Mouse (Mus musculus) embryo, embryonic 11 days (tissue): ENCODE results near the gene Pard6b.
"Not testable (repeated sequence)": the region's sequence is repeated elsewhere in the genome, so short reads cannot be mapped to it uniquely, and the experiment has no call there.

ENCODE experiments used
- DNase-seq: peaks from one replicate; pipeline ENCODE4 v3.0.0-alpha.2; 2015

Gene Pard6b

DNA sequence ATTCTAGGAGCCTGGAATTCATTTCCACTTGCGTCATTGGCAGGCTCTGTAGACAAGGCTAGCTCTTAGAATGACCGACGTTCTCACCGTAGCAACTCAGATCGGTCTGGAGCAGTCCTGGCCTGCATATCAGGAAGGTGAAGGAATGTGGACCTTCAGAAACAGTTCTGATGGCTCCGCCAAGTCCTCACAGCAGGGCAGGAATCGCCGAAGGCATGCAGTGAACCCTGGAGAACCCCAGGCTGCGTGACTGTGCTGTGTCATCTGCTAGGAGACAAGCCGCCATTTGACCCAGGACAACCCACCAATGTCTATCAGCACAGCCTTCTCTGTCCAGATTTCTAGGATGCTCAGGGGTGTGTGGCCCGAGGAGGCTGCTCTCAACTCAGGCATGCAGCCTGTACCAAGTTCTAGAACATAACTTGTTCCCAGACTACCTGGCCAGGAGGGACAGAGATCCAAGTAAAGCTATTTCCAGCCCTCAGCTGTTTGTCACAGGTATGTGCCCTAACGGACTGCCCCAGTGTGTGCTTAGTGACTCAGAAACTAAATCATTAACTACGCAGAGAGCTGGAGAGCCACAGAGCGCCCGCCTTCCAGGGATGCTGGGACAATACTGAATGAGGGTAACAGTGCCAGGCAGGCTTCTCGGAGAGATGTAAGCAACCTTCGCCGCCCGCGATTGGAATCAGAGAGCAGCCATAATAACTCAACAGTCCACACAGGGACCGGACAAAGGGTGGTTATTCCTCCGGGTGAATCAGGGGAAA, 23.8 kb downstream of the Pard6b start:
- DNase-seq: no peak

DNA sequence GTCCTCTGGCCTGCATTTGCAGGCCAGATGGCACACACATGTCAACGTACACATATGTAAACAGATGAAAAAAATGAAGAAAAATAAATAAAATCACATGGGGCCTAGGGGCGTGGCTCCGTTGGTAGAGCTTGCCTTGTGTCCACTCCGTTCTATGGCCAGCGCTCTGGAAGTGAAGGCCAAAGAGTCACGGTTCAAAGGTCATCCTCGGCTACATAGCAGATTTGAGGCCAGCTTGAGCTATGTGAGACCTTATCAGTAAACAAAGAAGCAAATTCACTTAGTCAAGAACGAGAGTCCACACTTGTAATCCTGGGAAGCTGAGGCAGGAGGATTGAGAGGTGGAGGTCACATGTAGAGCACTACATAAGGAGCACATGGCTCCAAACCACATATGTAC, 24.5 kb downstream of the Pard6b start:
- DNase-seq: no peak

DNA sequence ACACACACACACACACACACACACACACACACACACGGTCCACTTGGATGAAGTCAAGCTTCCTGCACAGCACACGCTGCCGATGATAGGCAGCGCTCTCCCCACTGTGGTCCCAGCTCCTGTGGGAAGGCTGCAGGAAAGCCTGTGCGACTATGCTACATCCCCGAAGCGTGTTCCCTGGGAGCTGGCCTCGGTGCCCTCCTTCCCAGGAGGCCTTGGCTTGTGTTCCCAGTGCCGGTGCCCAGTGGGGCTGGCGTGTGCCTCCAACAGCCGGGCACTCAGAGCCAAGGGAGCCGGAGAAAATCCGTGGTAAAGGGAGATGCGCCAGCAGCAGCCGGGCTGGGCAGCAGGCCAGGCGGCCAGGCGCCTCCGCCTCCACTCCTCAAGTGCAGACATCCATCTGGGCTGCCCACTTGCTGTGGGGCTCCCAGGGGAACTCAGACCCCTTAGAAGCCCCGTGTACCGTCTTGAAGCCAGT, 25.9 kb downstream of the Pard6b start:
- DNase-seq: no peak

DNA sequence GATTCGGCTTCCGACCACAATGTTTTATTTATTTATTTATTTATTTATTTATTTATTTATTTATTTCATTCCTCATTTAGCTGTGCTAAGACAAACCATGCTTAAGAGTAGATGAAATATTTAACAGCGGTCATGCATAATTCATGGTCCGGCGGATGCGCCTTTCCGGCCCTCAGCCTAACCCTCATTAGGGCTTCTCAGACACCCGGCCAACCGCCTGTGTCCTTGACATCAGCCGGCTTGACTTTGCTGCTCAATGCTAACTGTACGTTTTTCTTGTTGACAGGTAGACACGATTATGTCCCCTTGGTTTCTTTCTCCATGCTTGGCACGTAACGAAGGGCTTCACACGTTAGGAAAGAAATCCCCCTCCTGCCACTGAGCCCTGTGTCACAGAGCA, 26.6 kb downstream of the Pard6b start:
- no peak for DNase-seq

DNA sequence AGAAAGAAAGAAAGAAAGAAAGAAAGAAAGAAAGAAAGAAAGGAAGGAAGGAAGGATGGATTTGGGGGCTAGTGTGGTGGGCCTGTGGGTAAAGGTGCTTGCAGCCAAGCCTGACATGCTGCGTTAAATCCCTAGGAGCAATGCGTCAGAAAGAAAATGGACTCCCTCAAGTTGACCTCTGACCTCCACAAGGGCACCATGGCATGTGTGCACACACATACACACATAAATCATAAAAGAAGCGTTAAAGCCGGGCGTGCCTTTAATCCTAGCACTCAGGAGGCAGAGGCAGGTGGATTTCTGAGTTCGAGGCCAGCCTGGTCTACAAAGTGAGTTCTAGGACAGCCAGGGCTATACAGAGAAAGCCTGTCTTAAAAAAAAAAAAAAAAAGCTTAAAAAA, 27.1 kb downstream of the Pard6b start:
- DNase-seq: not testable (repeated sequence)

DNA sequence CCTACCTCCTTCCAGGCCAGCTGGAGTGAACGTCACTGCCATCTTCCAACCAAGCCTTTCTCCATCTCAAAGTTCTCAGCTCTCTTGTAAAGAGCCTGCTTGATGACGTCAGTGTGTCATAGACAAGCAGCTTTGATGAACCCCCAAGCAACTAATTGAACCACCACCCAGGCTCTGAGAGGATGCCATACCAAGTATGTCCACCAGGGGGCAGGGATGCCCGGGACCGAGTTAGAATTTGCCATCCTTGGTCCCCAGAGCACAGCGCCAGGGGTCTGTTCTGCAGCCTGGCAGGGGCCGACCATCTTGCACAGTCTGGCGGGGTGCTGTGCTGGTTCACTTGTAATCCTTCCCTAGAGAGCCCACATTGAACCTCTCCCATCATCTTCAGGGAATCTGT, 31.1 kb downstream of the Pard6b start:
- DNase-seq: peak; percentile 73

DNA sequence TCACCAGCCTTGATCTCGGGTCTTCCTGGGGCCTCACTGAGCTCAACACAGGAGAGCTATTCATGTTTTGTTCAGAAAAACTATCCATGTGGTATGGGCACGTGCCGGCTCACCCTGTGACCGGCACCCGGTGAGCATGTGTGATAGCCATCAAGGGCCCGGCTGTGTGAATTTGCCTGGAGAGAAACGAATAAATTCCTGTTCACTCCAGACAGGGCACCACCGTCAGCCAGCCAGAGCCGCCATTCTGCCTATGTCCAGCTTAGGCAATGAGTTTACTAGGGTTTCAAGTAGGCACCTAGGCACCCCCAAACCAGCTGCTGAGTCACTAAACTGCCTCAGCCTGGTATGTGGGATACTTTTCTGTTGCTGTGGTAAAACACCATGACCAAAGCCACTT, 32.5 kb downstream of the Pard6b start:
- no peak for DNase-seq

DNA sequence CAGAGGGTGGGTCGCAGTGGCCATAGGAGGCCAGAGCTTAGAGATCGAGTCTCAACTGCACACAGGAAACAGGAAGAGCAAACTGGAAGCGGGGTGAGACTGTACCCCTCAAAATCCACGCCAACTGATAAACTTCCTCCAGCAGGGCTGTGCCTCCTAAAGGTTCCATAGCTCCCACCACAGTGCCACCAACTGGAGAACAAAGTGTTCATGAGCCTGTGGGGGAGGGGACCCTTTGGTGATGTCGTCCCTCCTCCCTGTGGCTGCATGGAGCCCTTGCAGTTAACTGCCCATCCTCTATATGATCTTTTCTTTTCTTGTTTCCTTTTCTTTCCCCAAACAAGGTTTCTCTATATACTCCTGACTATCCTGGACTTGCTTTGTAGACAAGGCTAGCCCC, 32.9 kb downstream of the Pard6b start:
- peak; percentile 49 for DNase-seq

DNA sequence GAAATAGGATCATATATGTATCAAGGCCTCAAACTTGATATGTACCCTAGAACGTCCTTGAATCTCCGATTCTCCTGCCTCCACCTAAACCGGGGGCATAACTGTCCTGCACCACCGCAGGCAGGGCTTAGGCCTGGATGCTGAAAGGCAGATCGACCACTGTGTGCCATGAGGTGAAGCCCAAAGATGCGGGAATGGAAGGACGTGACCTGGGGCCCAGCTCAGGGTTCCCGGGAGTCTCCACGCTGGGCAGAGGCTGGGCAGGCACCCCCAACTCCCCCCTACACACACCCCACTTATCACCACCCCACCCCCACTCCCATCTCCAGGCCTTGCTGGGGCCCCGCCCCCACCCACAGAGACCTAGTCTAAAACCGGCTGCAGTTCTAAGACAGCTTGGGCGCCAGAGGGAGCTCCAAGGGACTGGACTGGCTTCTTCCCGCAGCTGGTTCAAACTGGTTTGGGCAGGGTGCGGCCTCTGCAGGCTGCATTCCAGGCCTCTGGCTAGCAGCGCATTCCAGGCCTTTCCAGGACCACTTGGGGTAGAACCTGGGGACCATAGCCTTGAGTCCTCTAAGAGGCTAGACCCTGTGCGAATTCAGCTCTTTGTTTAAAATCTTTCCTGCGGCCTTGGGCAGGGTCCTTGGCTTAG, 34.0 kb downstream of the Pard6b start:
- peak; percentile 95 for DNase-seq

DNA sequence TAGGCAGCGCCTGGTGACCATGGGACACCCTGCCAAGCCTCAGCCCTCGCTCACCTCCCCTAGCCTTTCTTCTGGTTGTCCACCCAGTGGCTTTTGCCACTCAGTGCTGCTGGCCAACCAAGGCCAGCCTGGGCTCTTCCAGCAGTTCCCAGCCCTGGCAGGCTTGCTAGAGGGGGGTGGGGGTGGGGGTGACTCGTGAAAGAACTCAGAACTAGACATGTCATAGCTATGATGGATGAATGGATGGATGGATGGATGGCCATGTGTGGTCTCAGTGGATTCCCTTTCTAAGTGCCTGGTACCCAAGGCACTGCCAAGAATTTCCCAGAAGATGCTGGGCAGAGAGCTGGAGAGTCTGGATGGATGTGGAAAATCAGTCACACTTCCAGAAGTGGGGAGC, 35.0 kb downstream of the Pard6b start:
- DNase-seq: no peak

DNA sequence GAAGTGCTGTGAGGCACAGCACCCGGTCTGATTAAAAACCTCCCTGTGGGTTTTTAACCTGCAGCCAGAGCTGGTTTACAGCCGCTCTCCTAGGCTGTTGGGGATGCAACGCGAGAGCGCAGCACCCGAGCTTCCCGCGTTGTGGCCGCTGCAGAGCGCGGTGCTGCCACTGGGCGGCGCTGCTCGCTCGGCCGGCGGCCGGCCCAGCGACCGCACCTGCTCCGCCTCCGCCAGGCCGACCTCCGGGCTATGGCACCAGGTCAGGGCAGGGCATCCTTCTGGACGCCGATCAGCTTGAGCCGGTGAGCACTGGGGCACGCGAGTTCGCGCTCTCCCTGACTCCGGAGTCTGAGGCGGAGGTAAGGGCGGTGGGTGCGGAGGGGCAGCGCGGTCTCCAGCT, 36.3 kb downstream of the Pard6b start:
- DNase-seq: peak; percentile 86

DNA sequence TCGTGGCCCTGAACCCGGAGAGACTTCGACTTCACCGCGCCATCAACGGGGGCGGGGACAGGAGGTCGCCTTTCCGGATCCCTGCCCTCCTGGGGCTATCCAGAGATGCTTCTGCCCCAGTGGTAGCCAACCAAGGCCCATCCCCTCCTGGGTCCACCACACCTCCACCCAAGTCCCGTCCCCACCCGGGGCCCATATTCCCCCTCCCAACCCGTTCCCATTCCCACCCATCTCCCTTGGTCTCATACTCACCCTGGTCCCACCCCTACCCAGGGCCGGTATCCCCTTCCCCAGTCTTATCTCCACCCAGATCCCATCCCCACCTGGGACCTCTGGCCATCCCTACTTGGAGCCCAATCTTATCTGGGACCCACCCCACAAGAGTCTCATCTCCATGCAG, 36.7 kb downstream of the Pard6b start:
- DNase-seq: no peak

DNA sequence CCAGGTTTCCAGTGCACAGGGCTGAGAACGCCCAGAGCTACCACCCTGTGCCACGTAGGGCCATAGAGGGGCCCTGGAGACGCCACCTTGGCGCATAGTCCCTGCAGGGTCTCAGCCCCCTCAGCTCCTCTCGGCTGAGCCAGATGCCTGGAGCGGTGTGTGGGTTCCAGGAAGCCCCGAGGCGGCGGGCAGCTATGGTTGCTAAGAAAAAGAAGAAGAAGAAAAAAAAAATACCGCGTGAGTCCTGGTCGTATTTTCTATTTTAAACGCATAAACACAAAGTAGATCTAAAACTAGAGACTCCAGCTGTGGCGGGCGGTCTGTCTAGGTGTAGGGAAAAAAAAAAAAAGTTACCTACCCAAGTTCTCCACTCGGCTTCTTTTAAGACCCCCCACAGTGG, 37.2 kb downstream of the Pard6b start:
- DNase-seq: no peak

DNA sequence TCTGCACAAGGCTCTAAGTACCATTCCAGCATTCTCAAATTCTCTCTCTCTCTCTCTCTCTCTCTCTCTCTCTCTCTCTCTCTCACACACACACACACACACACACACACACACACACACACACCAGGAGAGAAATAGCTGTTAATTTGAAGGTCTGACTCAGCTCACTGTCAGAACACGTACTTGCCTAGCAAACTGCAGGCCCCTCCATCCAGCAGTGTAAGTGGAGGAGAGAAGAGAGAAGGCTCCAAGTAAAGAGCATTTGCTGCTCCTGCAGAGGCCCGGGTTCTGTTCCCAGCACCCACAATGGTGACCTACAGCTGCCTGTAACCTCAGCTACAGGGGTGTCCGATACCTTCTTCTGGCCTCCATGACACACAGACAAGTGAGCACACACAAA, 37.7 kb downstream of the Pard6b start:
- no peak for DNase-seq

DNA sequence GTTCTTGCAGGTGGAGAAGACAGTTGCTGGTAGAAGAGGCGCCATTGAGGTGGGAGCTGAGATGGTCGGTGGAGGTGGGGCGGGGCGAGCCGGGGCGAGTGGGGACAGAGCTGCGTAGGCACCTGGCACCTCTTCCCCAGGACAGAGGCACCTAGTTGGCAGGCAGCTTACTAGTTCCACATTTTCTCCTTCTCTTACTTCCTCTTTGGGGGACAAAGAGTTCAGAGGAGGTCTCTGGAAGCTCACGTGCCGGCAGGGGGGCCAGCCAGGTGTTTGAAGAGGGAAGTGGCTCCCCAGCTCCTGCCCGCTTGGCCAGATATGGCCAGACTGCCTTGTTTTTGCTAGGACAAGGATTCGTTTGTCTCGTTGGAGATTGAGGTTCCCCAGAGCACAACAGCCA, 38.3 kb downstream of the Pard6b start:
- no peak for DNase-seq

DNA sequence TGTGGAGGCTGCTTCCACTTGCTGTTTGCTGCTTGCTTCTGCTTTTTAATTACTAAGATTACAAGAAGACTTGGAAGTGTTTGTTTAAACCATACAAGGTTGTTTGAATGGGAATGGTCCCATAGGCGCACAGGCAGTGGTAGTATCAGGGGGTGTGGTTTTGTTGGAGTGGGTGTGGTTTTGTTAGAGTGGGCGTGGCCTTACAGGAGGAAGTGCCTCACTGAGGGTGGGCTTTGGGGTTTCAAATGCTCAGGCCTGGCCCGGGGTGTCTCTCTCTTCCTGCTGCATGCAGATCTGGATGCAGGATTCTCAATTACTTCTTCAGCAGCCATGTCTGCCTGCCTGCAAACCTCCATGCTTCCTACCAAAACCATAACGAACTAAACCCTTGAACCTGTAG, 40.1 kb downstream of the Pard6b start:
- no peak for DNase-seq

DNA sequence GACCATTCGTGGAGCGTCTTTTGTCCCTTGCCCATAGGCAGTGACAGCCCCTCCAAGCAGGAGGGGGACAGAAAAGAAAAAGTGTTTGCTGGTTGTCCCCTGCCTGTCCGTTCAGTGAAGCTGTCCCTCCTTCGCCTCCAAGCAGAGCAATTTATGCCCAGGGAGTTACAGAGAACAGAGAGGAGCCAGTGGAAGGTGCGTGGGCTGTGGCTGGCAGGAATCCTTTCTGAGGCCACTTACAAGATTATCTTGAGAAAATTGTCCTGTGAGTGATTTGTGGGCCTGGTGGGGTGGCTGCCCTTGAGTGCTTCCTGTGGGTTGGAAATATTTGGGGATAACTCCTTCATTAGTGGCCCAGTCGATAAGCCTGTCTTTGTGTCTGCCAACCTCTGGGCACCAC, 42.8 kb downstream of the Pard6b start:
- no peak for DNase-seq

DNA sequence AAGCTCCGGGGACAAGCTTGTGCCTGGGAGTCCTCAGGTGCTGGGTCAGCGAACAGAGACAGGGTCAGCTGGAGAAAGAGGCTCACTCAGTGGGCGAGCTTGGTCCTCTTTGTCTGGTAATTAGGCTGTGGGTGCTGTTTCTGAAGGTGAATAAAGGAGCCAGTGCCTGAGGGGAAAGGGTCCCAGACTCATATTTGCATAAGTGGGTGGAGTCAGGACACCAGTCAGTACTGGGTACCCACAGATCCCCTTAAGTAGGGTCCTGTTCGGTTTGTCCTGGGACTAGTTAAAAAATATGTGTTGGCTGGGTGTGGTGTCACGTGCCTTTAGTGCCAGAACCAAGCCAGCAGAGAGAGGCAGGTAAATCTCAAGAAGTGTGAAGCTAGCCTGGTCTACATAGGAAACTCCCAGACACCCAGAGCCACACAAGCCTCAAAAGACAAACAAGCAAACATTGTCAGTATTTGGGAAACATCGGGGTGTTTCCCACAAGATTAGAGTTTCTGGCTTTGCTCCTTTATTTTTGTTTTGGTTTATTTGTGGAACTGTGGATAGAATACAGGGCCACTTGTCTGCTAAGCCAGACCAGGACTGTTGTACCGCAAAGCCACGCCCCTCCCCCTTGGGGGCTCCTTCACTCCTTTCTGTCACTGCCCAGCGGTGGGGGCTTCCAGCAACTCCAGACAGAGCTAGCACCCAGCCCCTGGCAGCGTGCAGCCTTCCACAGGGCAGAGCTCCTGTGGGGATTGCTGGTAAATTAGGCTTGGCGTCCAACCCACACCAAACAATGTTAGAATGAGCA, 44.7 kb downstream of the Pard6b start:
- no peak for DNase-seq

DNA sequence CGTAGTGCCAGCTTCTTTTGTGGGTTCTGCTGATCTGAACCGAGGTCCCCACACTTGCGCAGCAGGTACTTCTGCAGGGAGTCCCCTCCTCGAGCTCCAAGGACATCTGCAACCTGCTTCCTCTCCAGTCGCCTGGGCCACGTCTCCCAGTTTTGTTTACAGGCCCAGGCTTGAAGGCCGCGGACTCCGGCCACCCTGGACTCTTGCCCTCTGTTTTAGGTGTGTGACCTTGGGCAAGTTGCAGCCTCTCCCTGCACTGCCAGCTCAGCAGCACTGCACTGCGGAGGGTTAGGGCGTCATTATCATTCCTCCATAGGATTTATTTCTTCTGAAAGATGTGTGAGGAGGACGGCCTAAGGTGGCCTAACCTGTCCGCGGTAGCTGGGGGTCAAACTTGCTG, 47.0 kb downstream of the Pard6b start:
- DNase-seq: no peak

DNA sequence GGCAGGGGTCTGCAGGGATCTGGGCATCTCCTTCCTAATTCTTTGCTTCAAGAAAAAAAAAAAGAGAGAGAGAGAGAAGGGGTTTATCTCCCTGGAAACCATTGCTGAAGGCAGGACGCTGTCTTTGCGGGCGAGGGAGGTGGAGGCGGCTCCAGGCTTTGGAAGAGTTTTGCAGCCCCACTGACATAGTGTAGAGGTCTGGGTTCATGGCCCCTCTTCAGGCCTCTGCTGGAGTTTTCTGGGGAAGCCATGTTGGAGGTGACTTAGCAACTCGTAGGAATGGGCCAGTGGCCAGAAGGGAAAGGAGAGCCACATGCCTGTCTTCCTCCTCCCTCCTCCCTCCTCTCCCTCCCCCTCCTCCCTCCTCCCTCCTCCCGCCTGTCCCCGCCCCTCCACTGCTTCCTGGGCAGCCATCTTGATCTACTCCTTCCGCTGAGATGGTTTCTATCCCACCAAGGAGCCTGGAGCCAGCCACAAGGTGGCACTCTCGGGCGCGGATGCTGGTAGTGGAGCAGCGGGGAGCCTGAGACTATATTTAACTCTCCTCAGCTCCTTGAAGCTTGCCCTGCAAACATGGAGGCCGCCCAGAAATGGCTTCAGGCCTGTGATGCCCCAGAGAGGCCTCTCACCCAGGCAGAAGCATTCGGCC, 47.5 kb downstream of the Pard6b start:
- DNase-seq: peak; percentile 93

DNA sequence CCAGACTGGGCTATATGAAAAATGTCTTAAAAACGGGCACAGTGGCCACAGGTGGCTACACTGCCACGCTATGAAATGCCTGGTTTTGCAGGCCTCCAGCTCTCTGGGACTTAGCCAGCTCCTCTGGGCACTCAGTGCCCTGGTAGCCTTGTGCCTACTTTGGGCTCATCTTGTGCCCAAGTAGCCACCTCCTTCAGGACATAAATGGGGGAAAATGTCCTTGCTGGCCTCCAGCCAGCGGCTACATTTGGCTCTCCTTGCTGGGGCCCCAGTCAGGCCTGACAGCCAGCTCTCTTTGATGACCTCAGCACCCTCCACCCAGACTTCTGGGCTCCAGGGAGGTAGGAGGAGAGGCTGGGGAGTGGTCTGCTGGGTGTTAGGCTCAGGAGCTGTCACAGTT, 49.2 kb downstream of the Pard6b start:
- DNase-seq: no peak

DNA sequence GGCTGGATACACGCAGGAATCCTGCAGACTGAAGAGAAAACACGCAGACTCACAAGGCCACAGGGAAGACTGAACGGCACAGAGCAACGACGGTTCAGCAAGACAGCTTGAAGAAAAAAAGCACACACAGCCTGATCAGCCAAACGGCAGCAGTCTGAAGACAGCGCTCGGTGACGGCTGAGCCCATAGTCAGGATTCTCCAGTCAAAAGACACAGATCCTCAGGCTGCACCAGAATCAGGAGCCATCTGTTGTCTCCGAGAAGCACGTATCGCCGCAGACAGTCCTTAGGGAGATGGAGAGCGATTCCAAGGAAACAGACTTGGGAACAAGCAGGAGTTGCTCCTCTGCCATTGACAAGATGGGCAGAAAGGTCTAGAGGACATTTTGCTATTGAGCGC, 56.4 kb downstream of the Pard6b start:
- DNase-seq: no peak

DNA sequence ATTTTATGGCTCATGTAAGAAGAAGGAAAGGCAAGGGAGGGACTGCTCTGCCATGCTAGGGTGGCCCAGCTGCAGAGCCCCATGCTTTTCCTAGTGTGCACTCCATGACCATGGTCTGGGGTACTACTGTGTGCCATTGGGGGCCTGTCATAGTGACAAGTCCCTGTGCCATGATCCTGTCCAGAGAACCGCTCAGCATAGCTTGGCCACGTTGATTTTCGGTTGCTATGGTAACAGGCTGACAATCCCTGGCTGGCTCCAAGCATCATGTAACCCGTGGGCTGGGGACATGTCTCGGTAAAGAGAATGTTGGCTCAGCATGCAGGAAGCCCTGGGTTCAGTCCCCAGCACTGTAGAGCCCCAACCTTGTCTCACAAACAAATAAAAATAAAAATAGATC, 63.0 kb downstream of the Pard6b start:
- DNase-seq: no peak
